Mouse (Mus musculus): ENCODE measurements around the gene Cacng5. TPM values are rescaled to one million over a fixed set of nuclear protein-coding genes. Genes with fewer than 3 reads are reported as not detected.

The Cacng5 gene
- polyA plus RNA-seq, 1 experiment from 2014 or later = 0.70 TPM

Other genes starting within 250 kb of the Cacng5 start
- gene Cacng1, start 198.5 kb downstream of the Cacng5 start, polyA plus RNA-seq (2014; fragmentation: Nextera tagmentation; extraction: Ambion mirVana) = not detected in 2 replicates
- 0.97 and 1.3 TPM in 2 replicates for gene Cacng4, start 120.5 kb downstream of the Cacng5 start, polyA plus RNA-seq (2014; fragmentation: Nextera tagmentation; extraction: Ambion mirVana)

All from liver, embryonic 11.5 days (tissue).